In the genomic region with DNA sequence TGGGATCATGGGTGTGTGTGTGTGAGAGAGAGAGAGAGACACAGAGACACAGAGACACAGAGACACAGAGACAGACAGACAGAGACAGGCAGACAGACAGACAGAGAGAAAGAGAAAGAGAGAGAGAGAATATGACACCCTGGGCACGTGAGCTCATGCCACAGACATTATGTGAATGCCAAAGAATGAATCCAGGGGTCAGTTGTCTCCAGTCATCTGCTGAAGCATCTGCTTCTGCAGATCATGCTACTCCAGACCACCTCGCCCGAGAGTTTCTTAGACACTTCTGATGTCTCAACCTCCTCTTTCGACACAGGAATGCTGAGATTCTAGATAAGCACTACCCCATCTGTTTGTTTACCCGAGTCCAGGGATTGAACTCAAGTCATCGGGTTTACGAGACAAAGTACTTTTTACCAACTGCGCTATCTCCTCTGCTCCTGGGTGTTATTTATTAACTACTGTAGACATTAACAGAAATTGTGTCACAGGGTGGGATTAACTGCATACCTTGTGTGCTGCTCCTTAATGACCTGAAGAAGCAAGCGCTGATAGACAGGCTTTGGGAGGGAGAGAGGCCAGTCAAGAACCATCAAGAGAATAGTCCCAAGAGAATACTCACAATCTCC, we compare ENCODE assay signal across 20 mouse cellular contexts.
DNase-seq lines count a peak whose midpoint lies in the region; ATAC-seq lines count a peak whose summit lies in the region.
"Had no signal": no experiment of that assay in that cellular context is flagged by ENCODE, and none has a peak within 500 bp of the region (broad histone marks: within the 10 kb centered on the region; RNA-seq: fewer than 3 reads in every experiment).

No protein-coding gene starts in this region.

- H3K9ac ChIP-seq in limb, embryonic 11.5 days (ENCODE audit: low read length), result no peak overlapping the region
- no peak overlapping the region for H3K9ac ChIP-seq in liver, embryonic 16.5 days (ENCODE audit: low read depth, low read length)
- H3K9ac ChIP-seq: heart, embryonic 13.5 days; kidney, embryonic 15.5 days; lung, embryonic 14.5 days; neural tube, embryonic 12.5 days had no signal

- no peaks in the 10 kb centered on the region for H3K36me3 ChIP-seq in limb, embryonic 11.5 days (ENCODE audit: control insufficient read depth, insufficient read depth, low read length)
- H3K36me3 ChIP-seq in liver, embryonic 16.5 days (ENCODE audit: control insufficient read depth, insufficient read depth), result no peaks in the 10 kb centered on the region
- H3K36me3 ChIP-seq: G1E; heart, embryonic 13.5 days; kidney, embryonic 15.5 days; neural tube, embryonic 12.5 days had no signal

- peak; percentile 7 for DNase-seq in lung, postnatal 10 days
- DNase-seq in lung, postnatal 36 days, result no peak
- peak; percentile 20 for DNase-seq in forelimb bud, embryonic 11.5 days (ENCODE audit: low read depth, low spot score)
- DNase-seq in limb, embryonic 11.5 days (ENCODE audit: low spot score), result peak; percentile 36
- DNase-seq in cerebellum, adult 8-10 months, result no peak
- no peak for DNase-seq in layer of hippocampus, adult 9-10 months (ENCODE audit: low spot score)
- DNase-seq in kidney, adult 8-10 months, result no peak
- DNase-seq: cerebellum, postnatal 25 days; heart, postnatal 36 days; lung, embryonic 14.5 days; right cerebral cortex, postnatal 14 days had no signal

- H3K9me3 ChIP-seq in limb, embryonic 11.5 days (ENCODE audit: control insufficient read depth, low read length), result no peaks in the 10 kb centered on the region
- H3K9me3 ChIP-seq in liver, embryonic 16.5 days (replicated peaks; ENCODE audit: control insufficient read depth, low read length), result no peaks in the 10 kb centered on the region
- H3K9me3 ChIP-seq: G1E; heart, embryonic 13.5 days; kidney, embryonic 15.5 days; neural tube, embryonic 12.5 days had no signal

- no peak overlapping the region for H3K4me3 ChIP-seq in limb, embryonic 11.5 days (ENCODE audit: low read depth, low read length)
- no peak overlapping the region for H3K4me3 ChIP-seq in liver, embryonic 16.5 days (ENCODE audit: low read depth, low read length)
- H3K4me3 ChIP-seq: erythroblast, embryonic 14.5 days; heart, embryonic 13.5 days; kidney, embryonic 15.5 days; neural tube, embryonic 12.5 days had no signal

- ATAC-seq in limb, embryonic 11.5 days (ENCODE audit: insufficient number of reproducible peaks, low FRiP score, low TSS enrichment, low read depth), result no peak
- ATAC-seq in liver, embryonic 16.5 days (ENCODE audit: low read depth), result peak; percentile 80
- ATAC-seq: CD4-positive, CD25-positive, alpha-beta regulatory T cell, adult 4 months; forebrain, embryonic 16.5 days; hindbrain, embryonic 16.5 days had no signal

- WGBS in limb, embryonic 11.5 days, result 43% methylated on average over 9 of the region's 9 CpGs
- WGBS in liver, embryonic 16.5 days (ENCODE audit: insufficient replicate concordance), result 44% methylated on average over 9 of the region's 9 CpGs

- no peak overlapping the region for H3K4me2 ChIP-seq in limb, embryonic 11.5 days (ENCODE audit: low read depth, severe bottlenecking)
- H3K4me2 ChIP-seq in liver, embryonic 16.5 days (ENCODE audit: low read depth, low read length), result no peak overlapping the region
- H3K4me2 ChIP-seq: heart, embryonic 13.5 days; kidney, embryonic 15.5 days; lung, embryonic 14.5 days; neural tube, embryonic 12.5 days had no signal

- peaks cover 11% of the 10 kb centered on the region for H3K4me1 ChIP-seq in limb, embryonic 11.5 days (ENCODE audit: control insufficient read depth, insufficient read depth, low read length)
- no peaks in the 10 kb centered on the region; the same call in 1 of the 2 replicates for H3K4me1 ChIP-seq in liver, embryonic 16.5 days (ENCODE audit: control insufficient read depth, low read depth, low read length)

- H3K27ac ChIP-seq in limb, embryonic 11.5 days (replicated peaks; ENCODE audit: low read depth, low read length), result peak overlapping the region; percentile 74
- peak overlapping the region; percentile 77 for H3K27ac ChIP-seq in liver, embryonic 16.5 days (ENCODE audit: low read length)
- H3K27ac ChIP-seq: heart, embryonic 13.5 days; kidney, embryonic 15.5 days; neural tube, embryonic 12.5 days had no signal

- H3K27me3 ChIP-seq in limb, embryonic 11.5 days (ENCODE audit: control insufficient read depth, insufficient read depth, low read length), result no peaks in the 10 kb centered on the region
- H3K27me3 ChIP-seq in liver, embryonic 16.5 days (ENCODE audit: control insufficient read depth, insufficient read depth, low read depth, low read length), result no peaks in the 10 kb centered on the region
- H3K27me3 ChIP-seq: heart, embryonic 13.5 days; kidney, embryonic 15.5 days; neural tube, embryonic 12.5 days had no signal

Comparison
In these comparisons a context has a peak if more than half of its experiments do, and no peak if none do; other contexts are left out.
1. DNase-seq: peak in lung, postnatal 10 days (single experiment), forelimb bud, embryonic 11.5 days (single experiment) and limb, embryonic 11.5 days (single experiment); none in lung, postnatal 36 days (single experiment), cerebellum, adult 8-10 months (single experiment), layer of hippocampus, adult 9-10 months (single experiment) and kidney, adult 8-10 months (0 of 2).